10 mouse cellular contexts compared by ENCODE assay signal in genomic region chr6:131360693-131361092, GRCm38 (mm10). TPM values are rescaled to one million over a fixed set of nuclear protein-coding genes. Genes with fewer than 3 reads are reported as not detected.
A peak's percentile ranks its signal among the peaks of the same experiment; 100 is the strongest.
DNase-seq lines count a peak whose midpoint lies in the region; ATAC-seq lines count a peak whose summit lies in the region.
"Had no signal": no experiment of that assay in that cellular context is flagged by ENCODE, and none has a peak within 500 bp of the region (broad histone marks: within the 10 kb centered on the region; RNA-seq: fewer than 3 reads in every experiment).

No protein-coding gene starts in this region.

- no peak overlapping the region for H3K9ac ChIP-seq in heart, embryonic 12.5 days
- no peak overlapping the region for H3K9ac ChIP-seq in liver, embryonic 12.5 days

- H3K4me2 ChIP-seq in heart, embryonic 12.5 days, result no peak overlapping the region
- H3K4me2 ChIP-seq in liver, embryonic 12.5 days, result no peak overlapping the region

- H3K27me3 ChIP-seq in heart, embryonic 12.5 days (replicated peaks), result no peaks in the 10 kb centered on the region
- peaks cover 11% of the 10 kb centered on the region; the same call in 1 of the 2 replicates for H3K27me3 ChIP-seq in liver, embryonic 12.5 days (replicated peaks)

- 69% methylated on average over 5 of the region's 5 CpGs for WGBS in heart, embryonic 12.5 days
- 57% methylated on average over 5 of the region's 5 CpGs for WGBS in liver, embryonic 12.5 days (ENCODE audit: insufficient replicate concordance)

- no peak overlapping the region for H3K27ac ChIP-seq in heart, embryonic 12.5 days (ENCODE audit: poor library complexity, severe bottlenecking)
- no peak overlapping the region for H3K27ac ChIP-seq in liver, embryonic 12.5 days
- H3K27ac ChIP-seq: left cerebral cortex, adult 2 months had no signal

- H3K4me3 ChIP-seq in heart, embryonic 12.5 days, result no peak overlapping the region
- no peak overlapping the region for H3K4me3 ChIP-seq in liver, embryonic 12.5 days
- H3K4me3 ChIP-seq: left cerebral cortex, adult 2 months had no signal

- H3K4me1 ChIP-seq in heart, embryonic 12.5 days (replicated peaks), result no peaks in the 10 kb centered on the region
- H3K4me1 ChIP-seq in liver, embryonic 12.5 days, result peaks cover 46% of the 10 kb centered on the region

- peak; percentile 25 for DNase-seq in heart, postnatal 4 days
- peak; percentile 4 for DNase-seq in thymus, postnatal 25 days
- no peak for DNase-seq in thymus, postnatal 36 days
- no peak for DNase-seq in urinary bladder, postnatal 14 days (ENCODE audit: low spot score)
- no peak for DNase-seq in ovary, postnatal 14 days (ENCODE audit: low spot score)
- no peak for DNase-seq in adrenal gland, postnatal 4 days (ENCODE audit: low spot score in 2 of 2)
- DNase-seq: adrenal gland, adult 8-10 months had no signal

- ATAC-seq in heart, embryonic 12.5 days (ENCODE audit: insufficient number of reproducible peaks, low FRiP score), result no peak
- peak; percentile 77 for ATAC-seq in liver, embryonic 12.5 days

- peaks cover 22% of the 10 kb centered on the region for H3K36me3 ChIP-seq in heart, embryonic 12.5 days
- peaks cover 23% of the 10 kb centered on the region for H3K36me3 ChIP-seq in liver, embryonic 12.5 days

- H3K9me3 ChIP-seq in heart, embryonic 12.5 days (replicated peaks), result no peaks in the 10 kb centered on the region
- no peaks in the 10 kb centered on the region for H3K9me3 ChIP-seq in liver, embryonic 12.5 days (replicated peaks)

RNA-seq across cellular contexts. Expression of gene Styk1, which starts 7.3 kb away (rescaled TPM):
- total RNA-seq in heart, postnatal 4 days (2021), result under 1 TPM; 0.21 to 0.36 TPM
- polyA plus RNA-seq in heart, embryonic 12.5 days (2016; fragmentation: Nextera tagmentation; extraction: Ambion mirVana), result 0.40 and 1.6 TPM in 2 replicates
- 0.65 and 1.1 TPM in 2 replicates for polyA plus RNA-seq in liver, embryonic 12.5 days (2016; fragmentation: Nextera tagmentation; extraction: Ambion mirVana)
- under 1 TPM; 0.59 to 0.76 TPM for total RNA-seq in adrenal gland, postnatal 4 days (2021)

RNA-seq across cellular contexts. Expression of gene Ybx3, which starts 27.6 kb away (rescaled TPM):
- total RNA-seq in heart, postnatal 4 days (2021), result 100 to 1,000 TPM; 274 to 277 TPM
- 47.9 and 52.6 TPM in 2 replicates for polyA plus RNA-seq in heart, embryonic 12.5 days (2016; fragmentation: Nextera tagmentation; extraction: Ambion mirVana)
- 88.6 and 105 TPM in 2 replicates for polyA plus RNA-seq in liver, embryonic 12.5 days (2016; fragmentation: Nextera tagmentation; extraction: Ambion mirVana)
- total RNA-seq in adrenal gland, postnatal 4 days (2021), result 100 to 1,000 TPM; 197 to 198 TPM

Comparison
In these comparisons a context has a peak if more than half of its experiments do, and no peak if none do; other contexts are left out.
1. DNase-seq: peak in heart, postnatal 4 days (single experiment) and thymus, postnatal 25 days (single experiment); none in thymus, postnatal 36 days (0 of 2), urinary bladder, postnatal 14 days (single experiment), ovary, postnatal 14 days (single experiment) and adrenal gland, postnatal 4 days (0 of 2).